Mouse (Mus musculus) neutrophil, adult 5-6 weeks (primary cell): Measurements from ENCODE around the gene Tbca. TPM values are rescaled to one million over a fixed set of nuclear protein-coding genes. Genes with fewer than 3 reads are reported as not detected.

Source experiments
- ATAC-seq: fragments of 151-379, 151-347 bp; 2 replicates; pipeline ENCODE4 v1.8.0; 2017; ENCODE audit warnings: mild to moderate bottlenecking, moderate TSS enrichment; ENCODE audit not compliant: insufficient number of reproducible peaks, poor library complexity, low FRiP score, severe bottlenecking; ENCODE audit errors: extremely low read depth
- total RNA-seq: library from RNA; stranded (forward); fragments of 200-1000 nt; gene quantifications from 2 replicates; pipeline ENCODE4 v1.2.3, GENCODE M21; 2017

The Tbca gene
- total RNA-seq, 1 experiment from 2014 or later, result 50.7 TPM

GRCm38 (mm10) chr13:94838756-94839337 lies 50.1 kb downstream of the Tbca start:
- ATAC-seq, result no peak

GRCm38 (mm10) chr13:94843236-94843635 lies 54.5 kb downstream of the Tbca start:
- ATAC-seq, result no peak

- no peak for ATAC-seq
These were observed 59.2 kb downstream of the Tbca start for GRCm38 (mm10) chr13:94847870-94848269.

GRCm38 (mm10) chr13:94849351-94849750 lies 60.6 kb downstream of the Tbca start:
- no peak for ATAC-seq

GRCm38 (mm10) chr13:94858016-94858575 lies 69.4 kb downstream of the Tbca start:
- no peak for ATAC-seq

GRCm38 (mm10) chr13:94859256-94859655 lies 70.5 kb downstream of the Tbca start:
- ATAC-seq, result no peak

GRCm38 (mm10) chr13:94862491-94863230 lies 74.0 kb downstream of the Tbca start:
- no peak for ATAC-seq

- ATAC-seq, result no peak
These were observed 78.2 kb downstream of the Tbca start for GRCm38 (mm10) chr13:94866906-94867305.

- ATAC-seq, result no peak
These were observed 79.1 kb downstream of the Tbca start for GRCm38 (mm10) chr13:94867772-94868171.

GRCm38 (mm10) chr13:94868478-94868950 lies 79.8 kb downstream of the Tbca start:
- ATAC-seq, result no peak

- ATAC-seq, result no peak
These were observed 80.8 kb downstream of the Tbca start for GRCm38 (mm10) chr13:94869541-94869940.

- no peak for ATAC-seq
These were observed 81.4 kb downstream of the Tbca start for GRCm38 (mm10) chr13:94870071-94870460.

- no peak for ATAC-seq
These were observed 81.9 kb downstream of the Tbca start for GRCm38 (mm10) chr13:94870461-94871186.

GRCm38 (mm10) chr13:94871806-94872320 lies 83.2 kb downstream of the Tbca start:
- ATAC-seq, result no peak

GRCm38 (mm10) chr13:94872439-94872838 lies 83.7 kb downstream of the Tbca start:
- no peak for ATAC-seq

GRCm38 (mm10) chr13:94873111-94874038 lies 84.7 kb downstream of the Tbca start:
- ATAC-seq, result no peak

- ATAC-seq, result no peak
These were observed 85.3 kb downstream of the Tbca start for GRCm38 (mm10) chr13:94874039-94874425.

- ATAC-seq, result no peak
These were observed 86.1 kb downstream of the Tbca start for GRCm38 (mm10) chr13:94874656-94875395.
